Mouse (Mus musculus) adrenal gland, postnatal 36 days (tissue): Measurements from ENCODE around the gene Sdr39u1. TPM values are rescaled to one million over a fixed set of nuclear protein-coding genes. Genes with fewer than 3 reads are reported as not detected.

Source experiments
- DNase-seq, 2 experiments: peaks; one replicate each; pipeline ENCODE4 v3.0.0; 2021; ENCODE audit warnings: mixed read lengths in 1 of 2
- total RNA-seq, 2 experiments: library from RNA; stranded (reverse); gene quantifications; 2 replicates each; pipeline ENCODE4 v1.2.3; 2021

Gene Sdr39u1
- total RNA-seq, 2 experiments from 2014 or later: 51.6 to 73.8 TPM

DNA sequence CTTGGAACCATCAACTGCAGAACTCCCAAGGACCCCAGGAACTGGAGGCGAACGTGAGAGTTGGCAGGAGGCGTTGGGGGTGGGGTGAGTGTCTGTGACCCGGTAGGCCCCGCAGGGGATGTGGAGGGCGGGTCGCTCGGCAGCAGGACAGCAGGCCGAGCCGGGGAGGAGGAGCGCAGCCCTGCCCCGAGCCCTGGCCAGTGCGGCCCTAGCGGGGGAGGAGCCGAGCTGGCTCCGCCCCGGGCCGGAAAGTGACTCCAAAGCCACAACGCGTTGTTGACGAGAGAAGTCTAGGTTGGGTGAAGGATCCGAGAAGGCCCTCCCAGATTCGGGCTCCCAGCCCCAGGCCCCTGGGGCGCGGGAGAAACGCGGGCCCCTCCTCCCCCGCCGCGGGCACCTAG lies 15.4 kb downstream of the Sdr39u1 start, which contains the start of gene Khnyn:
Gene Khnyn (plus strand): TSS at position 235 of the 401 bp plus-strand sequence.
- peak; percentile 95 to 97 for DNase-seq

DNA sequence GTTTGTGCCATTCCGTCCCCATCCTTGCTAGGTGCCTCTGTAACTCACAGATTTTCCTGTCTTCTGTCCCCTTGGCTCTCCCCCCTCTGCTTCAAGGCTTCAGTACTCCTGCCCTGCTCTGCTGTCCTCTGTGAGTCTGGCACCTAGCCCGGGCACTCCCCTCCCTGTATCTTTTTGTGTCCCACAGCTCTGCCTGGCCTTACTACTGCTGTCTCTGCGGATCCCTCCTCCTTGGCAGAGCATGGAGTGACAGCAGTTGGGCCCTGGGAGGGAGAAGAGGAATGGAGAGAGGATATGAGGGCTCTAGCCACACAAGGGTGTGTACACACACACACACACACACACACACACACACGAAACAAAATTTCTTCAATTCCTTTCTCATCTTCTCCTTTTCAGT lies 15.9 kb downstream of the Sdr39u1 start, which contains the start of gene Cbln3:
Gene Cbln3 (minus strand): TSS at position 227 of the 400 bp plus-strand sequence.
- DNase-seq: peak; percentile 83 to 88

GRCm38 (mm10) chr14:55883663-55884062 lies 16.4 kb downstream of the Sdr39u1 start:
- DNase-seq: no peak

GRCm38 (mm10) chr14:55883149-55883661 lies 16.9 kb downstream of the Sdr39u1 start:
- DNase-seq: no peak

GRCm38 (mm10) chr14:55882171-55882641 lies 17.9 kb downstream of the Sdr39u1 start:
- DNase-seq: no peak

DNA sequence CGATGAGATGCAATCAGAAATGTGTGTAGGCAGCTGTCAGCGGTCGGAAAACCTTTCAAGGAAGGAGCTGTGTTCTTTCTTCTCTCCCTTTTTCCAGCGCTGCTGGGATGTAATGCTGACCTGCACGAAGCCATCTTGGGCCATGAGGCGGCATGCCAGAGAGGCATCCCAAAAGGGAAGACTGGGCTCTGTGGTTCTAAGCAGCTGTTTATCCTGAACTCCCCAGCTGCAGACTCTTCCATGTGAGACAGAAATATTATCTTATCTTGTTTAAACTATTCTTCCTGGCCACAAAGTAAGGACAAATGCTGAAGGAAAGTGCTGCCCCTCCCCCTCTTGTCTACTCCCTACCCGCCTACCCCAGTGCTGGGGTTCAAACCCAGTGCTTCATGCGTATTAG lies 19.1 kb downstream of the Sdr39u1 start:
- no peak for DNase-seq

- peak; percentile 80 to 88 for DNase-seq
Observed at GRCm38 (mm10) chr14:55879623-55880022, 20.5 kb downstream of the Sdr39u1 start.

DNA sequence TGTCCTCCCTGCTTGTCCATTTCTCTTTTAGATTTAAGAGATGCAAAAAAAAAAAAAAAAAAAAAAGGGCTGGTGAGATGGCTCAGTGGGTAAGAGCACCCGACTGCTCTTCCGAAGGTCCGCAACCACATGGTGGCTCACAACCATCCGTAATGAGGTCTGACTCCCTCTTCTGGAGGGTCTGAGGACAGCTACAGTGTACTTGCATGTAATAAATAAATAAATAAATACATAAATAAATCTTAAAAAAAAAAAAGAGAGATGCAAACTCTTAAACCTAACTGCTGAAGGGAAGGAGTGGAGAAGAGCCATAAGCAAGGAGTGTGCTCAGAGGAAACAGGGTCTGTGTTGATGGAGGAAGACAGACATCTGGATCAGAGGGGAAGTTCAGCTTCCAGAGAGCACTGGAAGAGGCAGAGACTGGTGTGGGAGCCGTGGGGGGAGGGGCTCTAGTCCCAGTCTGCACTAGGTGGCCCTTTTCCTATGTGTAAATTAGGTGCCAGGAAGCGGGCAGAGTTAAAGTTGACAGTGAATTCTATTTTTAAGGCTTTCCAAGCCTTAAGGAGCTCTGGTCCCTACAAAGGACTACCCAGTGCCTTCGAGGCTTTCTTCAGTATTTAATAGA lies 21.7 kb downstream of the Sdr39u1 start:
- DNase-seq: no peak

GRCm38 (mm10) chr14:55877469-55878315 lies 22.4 kb downstream of the Sdr39u1 start:
- no peak for DNase-seq

DNA sequence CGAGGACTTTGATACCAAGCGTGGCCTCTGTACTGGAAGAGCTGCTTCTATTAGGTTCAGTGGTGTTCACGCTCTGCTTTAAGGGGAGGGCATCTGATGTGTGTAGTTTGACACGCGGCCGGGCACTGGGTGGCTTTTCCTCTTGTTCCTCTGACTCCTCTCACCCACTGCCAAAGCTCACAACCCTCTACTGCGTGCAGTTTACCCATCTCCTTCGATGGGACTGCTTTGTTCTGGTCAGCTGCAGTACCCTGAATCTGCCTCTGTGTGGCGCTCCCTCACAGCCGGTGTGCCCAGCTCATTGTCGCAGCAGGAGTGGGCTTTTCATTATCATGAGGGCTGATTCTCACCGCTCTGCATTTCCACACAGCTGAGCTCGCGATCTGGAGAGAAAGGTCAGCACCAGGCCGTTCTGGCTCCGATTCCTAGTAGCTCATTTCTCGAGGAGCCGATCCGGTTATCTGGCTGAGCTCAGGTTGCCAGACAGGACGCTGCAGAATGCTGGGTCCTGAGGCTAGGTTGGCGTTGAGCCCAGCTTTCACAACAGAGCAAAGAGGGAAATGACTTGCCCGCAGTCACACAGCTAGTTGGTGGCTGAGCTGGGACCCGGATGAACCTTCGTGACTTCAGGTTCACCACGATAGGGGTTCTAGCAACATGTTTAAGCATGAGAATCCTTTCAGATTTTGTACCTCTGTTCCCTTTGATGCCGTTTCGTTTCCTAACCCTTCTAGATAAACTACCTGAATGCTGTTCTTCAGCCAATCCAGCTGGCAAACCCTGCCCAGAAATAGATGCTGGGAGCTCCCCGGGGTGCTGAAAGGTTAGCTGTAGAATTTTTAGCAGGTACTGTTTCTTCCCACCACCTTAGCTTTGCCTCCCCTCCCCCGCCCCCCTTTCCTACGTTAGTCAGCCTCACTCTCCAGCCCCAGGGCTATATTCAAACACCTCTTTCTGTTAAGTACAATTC lies 26.1 kb downstream of the Sdr39u1 start:
- peak; percentile 79 to 83 for DNase-seq

DNA sequence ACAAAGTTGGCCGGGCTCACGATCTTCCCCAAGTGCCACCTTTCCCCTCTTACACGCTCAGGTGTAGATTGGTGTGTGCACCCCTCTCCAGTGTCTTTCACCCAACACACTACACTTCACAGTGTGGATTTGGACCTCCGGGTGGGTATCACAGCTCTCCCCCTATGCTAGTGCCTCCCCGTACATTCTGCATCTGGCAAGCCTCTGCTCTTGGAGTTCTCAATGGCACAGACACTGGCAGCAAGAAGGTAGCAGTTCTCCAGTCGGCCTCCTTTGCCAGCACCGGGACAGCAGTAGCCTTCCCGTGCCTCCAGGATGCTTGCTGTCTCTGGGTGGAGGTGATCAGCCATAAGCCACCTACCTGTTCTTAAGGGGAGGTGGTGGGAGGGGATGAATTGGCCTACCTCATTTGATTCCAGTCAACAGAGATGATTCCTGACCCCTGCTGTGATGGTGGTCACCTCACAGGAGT lies 26.8 kb downstream of the Sdr39u1 start:
- DNase-seq: no peak

DNA sequence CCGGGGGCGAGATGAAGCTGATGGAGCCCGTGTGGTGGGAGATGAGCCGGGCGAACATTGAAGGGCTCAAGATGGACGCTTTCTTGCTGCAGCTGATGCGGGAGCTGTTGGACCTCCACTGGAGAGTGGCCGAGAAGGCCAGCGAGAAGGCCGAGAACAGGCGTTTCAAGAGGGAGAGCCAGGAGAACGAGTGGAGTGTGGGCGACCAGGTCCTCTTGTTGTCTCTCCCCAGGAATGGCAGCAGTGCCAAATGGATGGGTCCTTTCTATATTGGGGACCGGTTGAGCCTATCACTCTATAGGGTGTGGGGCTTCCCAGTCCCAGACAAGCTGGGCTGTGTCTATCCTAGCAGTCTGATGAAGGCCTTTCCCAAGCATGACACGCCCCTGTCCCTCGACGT lies 27.5 kb downstream of the Sdr39u1 start:
- DNase-seq: no peak

GRCm38 (mm10) chr14:55872039-55872438 lies 28.1 kb downstream of the Sdr39u1 start:
- no peak for DNase-seq

DNA sequence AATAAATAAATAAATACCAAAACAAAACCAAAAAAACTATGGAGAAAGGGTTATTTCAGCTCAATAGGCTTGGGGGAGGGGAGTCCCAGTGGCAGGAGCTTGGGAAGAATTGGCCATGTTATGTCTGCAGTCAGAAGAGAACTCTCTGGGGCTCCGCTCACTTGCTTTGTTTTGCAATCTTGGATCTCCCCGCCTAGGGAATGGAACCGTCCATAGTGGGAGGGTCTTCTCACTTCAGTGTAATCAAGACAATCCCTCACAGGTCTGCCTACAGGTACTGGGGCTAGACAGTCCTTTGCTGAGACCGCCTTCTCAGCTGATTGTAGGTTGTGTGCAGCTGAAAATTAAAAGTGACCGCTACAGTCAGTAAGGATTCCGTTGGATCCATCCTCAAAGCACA lies 30.6 kb downstream of the Sdr39u1 start:
- DNase-seq: no peak

DNA sequence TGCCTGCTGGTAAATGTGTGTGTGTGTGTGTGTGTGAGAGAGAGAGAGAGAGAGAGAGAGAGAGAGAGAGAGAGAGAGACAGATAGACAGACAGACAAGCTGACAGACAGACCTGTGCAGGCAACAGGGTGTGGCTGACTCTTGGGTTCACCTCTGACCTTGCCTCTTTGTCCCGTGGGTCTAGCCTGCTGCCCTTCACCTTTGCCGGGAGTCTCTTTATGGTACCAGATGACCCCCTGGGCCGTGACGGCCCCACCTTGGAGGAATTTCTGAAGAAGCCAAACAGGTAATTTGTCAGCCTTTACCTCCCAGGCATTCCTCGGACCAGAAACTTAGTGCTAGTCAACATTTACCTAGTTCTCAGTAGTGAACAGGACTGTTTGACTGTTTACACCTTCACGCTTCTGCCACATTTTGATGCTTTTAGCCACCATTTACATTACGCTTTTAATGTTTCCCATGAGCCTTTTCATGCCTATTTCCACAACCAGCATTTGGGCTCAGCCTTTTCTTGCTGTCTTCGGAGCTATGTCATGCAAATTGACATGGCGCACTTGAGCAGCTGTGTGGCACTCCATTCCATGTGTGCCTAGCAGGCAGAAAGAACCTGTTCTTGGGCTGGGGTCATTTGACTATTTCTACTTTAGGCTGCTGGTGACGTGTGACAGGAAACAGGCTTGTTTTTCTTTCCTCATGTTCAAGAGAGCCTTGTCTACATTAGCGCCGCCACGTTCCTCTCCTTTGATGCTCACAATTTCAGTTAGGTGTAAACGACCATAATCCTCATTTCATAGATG lies 31.7 kb downstream of the Sdr39u1 start:
- DNase-seq: no peak

DNA sequence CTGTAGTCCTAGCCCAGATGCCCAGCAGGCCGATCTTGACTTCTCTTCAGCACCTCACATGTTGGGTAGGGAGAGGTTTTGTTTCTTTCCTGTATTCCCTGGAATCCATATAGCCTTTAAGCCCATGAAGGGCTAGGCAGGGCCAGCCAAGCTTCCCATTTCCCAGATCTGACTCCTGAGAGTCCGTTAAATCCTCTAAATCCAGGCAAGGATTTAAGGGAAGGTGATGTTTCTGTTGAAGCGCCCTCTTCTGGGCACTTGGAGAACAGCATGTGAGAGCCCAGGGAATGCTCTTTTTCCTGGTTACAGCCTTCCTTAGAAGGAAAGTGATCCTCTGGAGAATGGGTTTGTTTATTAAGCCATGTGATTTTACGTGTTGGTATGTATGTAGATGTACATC lies 33.1 kb downstream of the Sdr39u1 start:
- peak; percentile 50 to 66 for DNase-seq

- peak; percentile 73 to 83 for DNase-seq
Observed at GRCm38 (mm10) chr14:55863773-55864172, 36.3 kb downstream of the Sdr39u1 start.

- no peak for DNase-seq
Observed at GRCm38 (mm10) chr14:55862970-55863369, 37.1 kb downstream of the Sdr39u1 start.

DNA sequence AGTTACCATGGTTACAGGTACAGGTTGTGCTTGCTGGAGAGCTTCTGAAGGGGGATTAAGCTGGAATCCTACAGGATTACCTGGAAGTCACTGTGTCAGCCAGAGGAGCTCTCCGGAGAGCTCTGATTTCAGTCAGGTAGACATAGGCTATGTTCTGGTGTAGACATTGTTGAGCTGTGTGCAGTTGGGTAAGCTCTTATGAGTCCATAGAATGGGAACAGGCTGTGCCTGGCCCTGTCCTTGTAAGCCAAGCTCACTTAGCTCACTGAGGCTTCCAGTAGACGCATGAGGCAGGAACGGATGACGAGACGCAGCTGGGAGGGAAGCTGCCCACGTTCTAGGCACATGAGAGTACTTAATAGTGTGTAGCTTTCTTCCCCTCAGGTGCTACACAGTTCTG lies 37.9 kb downstream of the Sdr39u1 start:
- no peak for DNase-seq

DNA sequence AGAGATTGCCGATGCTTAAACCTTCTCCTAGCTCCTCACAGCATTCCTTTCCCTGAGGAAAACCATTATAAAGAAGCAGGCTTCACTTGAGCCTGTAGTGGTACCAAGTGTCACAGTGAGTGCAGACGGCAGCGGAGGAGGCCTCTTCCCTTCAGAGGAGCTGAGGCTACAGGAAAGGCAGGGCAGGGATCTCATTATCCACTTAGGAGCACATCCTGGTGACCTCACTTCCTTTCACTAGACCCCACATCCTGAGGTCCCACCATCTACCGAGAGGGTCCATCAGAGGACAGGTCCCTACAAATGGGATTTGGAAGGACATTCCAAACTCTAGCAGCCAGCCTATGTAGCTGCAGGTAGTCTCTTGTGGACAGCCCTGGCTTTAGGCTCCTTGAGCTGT lies 42.5 kb downstream of the Sdr39u1 start:
- no peak for DNase-seq

- peak in 1 of 2 experiments; percentile 50 for DNase-seq
Observed at GRCm38 (mm10) chr14:55855101-55855561, 45.0 kb downstream of the Sdr39u1 start.
